Mouse (Mus musculus) embryonic facial prominence, embryonic 14.5 days (tissue): ENCODE measurements around the gene Hist2h3c1. TPM values are rescaled to one million over a fixed set of nuclear protein-coding genes. Genes with fewer than 3 reads are reported as not detected.

ENCODE experiments used
- ATAC-seq: fragments of 200-750 bp; cut with Nextera tagmentation; 2 replicates; pipeline ENCODE4 v1.8.0; 2017; ENCODE audit warnings: low read depth, moderate number of reproducible peaks, moderate TSS enrichment
- DNase-seq: peaks from one replicate; pipeline ENCODE4 v3.0.0-alpha.2; 2015; ENCODE audit warnings: low spot score
- H3K27ac ChIP-seq: fragments of 300-500 bp; sonication (generic); replicated peaks from 2 replicates; pipeline ENCODE4 v1.5.1; 2014; ENCODE audit warnings: low read depth, mild to moderate bottlenecking, low read length, moderate library complexity
- H3K27me3 ChIP-seq: fragments of 300-500 bp; sonication (generic); replicated peaks from 2 replicates; pipeline ENCODE4 v1.6.1; 2014; ENCODE audit warnings: low read length; ENCODE audit not compliant: control insufficient read depth, insufficient read depth
- H3K36me3 ChIP-seq: fragments of 300-500 bp; sonication (generic); 2 replicates; pipeline ENCODE4 v1.6.1; 2014; ENCODE audit warnings: low read length, mixed read lengths; ENCODE audit not compliant: control insufficient read depth, insufficient read depth
- H3K4me1 ChIP-seq: fragments of 300-500 bp; sonication (generic); 2 replicates; pipeline ENCODE4 v1.6.1; 2014; ENCODE audit warnings: antibody characterized with exemption, low read length; ENCODE audit not compliant: control insufficient read depth, insufficient read depth
- H3K4me2 ChIP-seq: fragments of 300-500 bp; sonication (generic); 2 replicates; pipeline ENCODE4 v1.6.1; 2014; ENCODE audit warnings: low read depth, mild to moderate bottlenecking, low read length, moderate library complexity, mixed read lengths
- H3K4me3 ChIP-seq: fragments of 300-500 bp; sonication (generic); 2 replicates; pipeline ENCODE4 v1.5.1; 2014; ENCODE audit warnings: low read depth, mild to moderate bottlenecking, low read length
- H3K9ac ChIP-seq: fragments of 300-500 bp; sonication (generic); 2 replicates; pipeline ENCODE4 v1.6.1; 2014; ENCODE audit warnings: low read depth, mild to moderate bottlenecking, low read length, moderate library complexity, mixed read lengths
- H3K9me3 ChIP-seq: fragments of 300-500 bp; sonication (generic); 2 replicates; pipeline ENCODE4 v1.6.1; 2016; ENCODE audit warnings: low read length; ENCODE audit not compliant: control insufficient read depth
- WGBS: fragments of 180-500 bp; shearing (Covaris S2); extraction: QIAGEN DNeasy Blood & Tissue Kit; methylation state at CpG from one replicate; pipeline ENCODE4 v1.1.7; 2014; 5-methylcytosine and 5-hydroxymethylcytosine counted together
- polyA plus RNA-seq: library from polyadenylated mRNA; unstranded; fragments of >200 nt; fragmentation: Nextera tagmentation; extraction: Ambion mirVana; gene quantifications from 2 replicates; pipeline ENCODE4 v1.2.1, GENCODE M21; 2014

Hist2h3c1 gene
- polyA plus RNA-seq, 1 experiment from 2014 or later = not detected

GRCm38 (mm10) chr3:96230404-96230803, 16.1 kb upstream of the Hist2h3c1 start:
- Histone ChIP-seq H3K27ac (no peak overlapping the region), H3K4me2 (no peak overlapping the region), H3K27me3 (no peaks in the 10 kb centered on the region), H3K4me1 (no peaks in the 10 kb centered on the region), H3K9ac (no peak overlapping the region), H3K9me3 (no peaks in the 10 kb centered on the region), H3K36me3 (no peaks in the 10 kb centered on the region), H3K4me3 (no peak overlapping the region)
- no peak for DNase-seq
- 82% methylated on average over 2 of the region's 2 CpGs for WGBS
- ATAC-seq = no peak

GRCm38 (mm10) chr3:96230910-96231757, 15.4 kb upstream of the Hist2h3c1 start:
- no peak overlapping the region for H3K27ac ChIP-seq
- no peaks in the 10 kb centered on the region for H3K4me1 ChIP-seq
- no peak overlapping the region for H3K4me3 ChIP-seq
- H3K36me3 ChIP-seq = no peaks in the 10 kb centered on the region
- no peaks in the 10 kb centered on the region for H3K9me3 ChIP-seq
- 71% methylated on average over 4 of the region's 4 CpGs for WGBS
- no peak overlapping the region for H3K4me2 ChIP-seq
- no peaks in the 10 kb centered on the region for H3K27me3 ChIP-seq
- no peak for DNase-seq
- no peak for ATAC-seq
- no peak overlapping the region for H3K9ac ChIP-seq

- DNase-seq = no peak
- H3K4me2 ChIP-seq = no peak overlapping the region
- H3K4me3 ChIP-seq = no peak overlapping the region
- H3K4me1 ChIP-seq = no peaks in the 10 kb centered on the region
- H3K36me3 ChIP-seq = no peaks in the 10 kb centered on the region
- H3K9me3 ChIP-seq = no peaks in the 10 kb centered on the region
- WGBS = 62% methylated on average over 2 of the region's 2 CpGs
- no peak for ATAC-seq
- H3K27ac ChIP-seq = no peak overlapping the region
- H3K27me3 ChIP-seq = no peaks in the 10 kb centered on the region
- H3K9ac ChIP-seq = no peak overlapping the region
Measured at GRCm38 (mm10) chr3:96231758-96232120, 14.7 kb upstream of the Hist2h3c1 start.

GRCm38 (mm10) chr3:96234914-96235313, 11.6 kb upstream of the Hist2h3c1 start:
- Histone ChIP-seq H3K36me3 (no peaks in the 10 kb centered on the region), H3K9ac (no peak overlapping the region), H3K27me3 (no peaks in the 10 kb centered on the region), H3K27ac (no peak overlapping the region), H3K4me1 (peaks cover 12% of the 10 kb centered on the region), H3K4me3 (no peak overlapping the region), H3K9me3 (no peaks in the 10 kb centered on the region), H3K4me2 (no peak overlapping the region)
- DNase-seq = no peak
- no peak for ATAC-seq
- WGBS = 96% methylated on average over 2 of the region's 2 CpGs

DNA sequence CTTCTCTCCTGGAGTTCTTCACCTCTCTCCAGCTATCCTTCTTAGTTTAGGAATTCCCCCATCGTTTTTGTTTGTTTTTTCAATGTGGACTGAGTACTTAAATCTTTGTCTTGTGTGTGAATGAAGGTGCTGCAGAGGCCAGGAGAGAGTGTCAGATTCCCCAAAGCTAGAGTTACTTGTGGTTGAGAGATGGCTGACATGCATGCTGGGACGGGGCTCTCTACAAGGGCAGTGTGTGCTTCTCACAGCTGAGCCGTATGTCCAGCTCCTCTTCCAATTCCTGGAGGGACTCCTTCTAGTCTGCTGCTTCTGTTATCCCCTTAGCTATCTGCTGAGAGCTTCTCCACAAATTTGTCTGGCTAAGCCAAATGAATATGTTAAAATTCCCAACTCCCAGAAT, 10.6 kb upstream of the Hist2h3c1 start:
- Histone ChIP-seq H3K9ac (no peak overlapping the region), H3K27me3 (no peaks in the 10 kb centered on the region), H3K27ac (no peak overlapping the region), H3K36me3 (no peaks in the 10 kb centered on the region), H3K4me1 (peaks cover 15% of the 10 kb centered on the region), H3K4me3 (no peak overlapping the region), H3K4me2 (no peak overlapping the region), H3K9me3 (no peaks in the 10 kb centered on the region)
- WGBS = 48% methylated on average over 3 of the region's 3 CpGs
- DNase-seq (no peak), ATAC-seq (no peak)

DNA sequence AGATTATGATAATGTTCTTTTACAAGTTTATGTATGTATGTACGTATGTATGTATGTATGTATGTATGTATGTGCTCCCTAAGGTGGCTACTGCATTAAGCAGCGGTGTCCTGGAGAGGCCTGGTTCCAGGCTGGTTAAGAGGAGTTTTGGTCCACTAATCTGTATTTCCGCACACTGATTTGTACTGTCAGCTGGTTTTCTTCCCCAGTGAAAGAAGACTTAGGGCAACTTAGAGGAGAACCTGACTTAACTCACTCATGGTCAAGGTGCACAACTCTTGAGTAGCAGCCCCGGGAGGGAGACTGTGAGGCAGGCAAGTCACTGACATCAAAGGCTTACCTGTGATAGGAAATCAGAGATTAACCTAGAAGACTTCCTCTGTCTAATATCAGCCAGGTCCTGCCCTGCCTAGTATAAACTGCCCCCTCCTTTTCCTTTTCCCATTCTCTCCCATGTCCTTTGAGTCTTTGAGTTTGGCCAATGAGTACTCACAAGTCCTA, 9.6 kb upstream of the Hist2h3c1 start:
- H3K36me3 ChIP-seq = no peaks in the 10 kb centered on the region
- peaks cover 17% of the 10 kb centered on the region for H3K4me1 ChIP-seq
- H3K27me3 ChIP-seq = no peaks in the 10 kb centered on the region
- peak overlapping the region; percentile 47 for H3K4me3 ChIP-seq
- WGBS = 79% methylated on average over 4 of the region's 4 CpGs
- no peaks in the 10 kb centered on the region for H3K9me3 ChIP-seq
- peak overlapping the region; percentile 81 for H3K27ac ChIP-seq
- H3K9ac ChIP-seq = peak overlapping the region; percentile 70; the same call in 1 of the 2 replicates
- DNase-seq = no peak
- no peak for ATAC-seq
- H3K4me2 ChIP-seq = peak overlapping the region; percentile 62

GRCm38 (mm10) chr3:96237335-96237903, 9.1 kb upstream of the Hist2h3c1 start:
- ATAC-seq (no peak), DNase-seq (no peak)
- H3K4me3 ChIP-seq = peak overlapping the region; percentile 47
- peak overlapping the region; percentile 62 for H3K4me2 ChIP-seq
- no peaks in the 10 kb centered on the region for H3K9me3 ChIP-seq
- H3K9ac ChIP-seq = peak overlapping the region; percentile 70
- no peaks in the 10 kb centered on the region for H3K27me3 ChIP-seq
- H3K4me1 ChIP-seq = peaks cover 17% of the 10 kb centered on the region
- H3K27ac ChIP-seq = peak overlapping the region; percentile 81
- no peaks in the 10 kb centered on the region for H3K36me3 ChIP-seq
- 22% methylated on average over 7 of the region's 7 CpGs for WGBS

DNA sequence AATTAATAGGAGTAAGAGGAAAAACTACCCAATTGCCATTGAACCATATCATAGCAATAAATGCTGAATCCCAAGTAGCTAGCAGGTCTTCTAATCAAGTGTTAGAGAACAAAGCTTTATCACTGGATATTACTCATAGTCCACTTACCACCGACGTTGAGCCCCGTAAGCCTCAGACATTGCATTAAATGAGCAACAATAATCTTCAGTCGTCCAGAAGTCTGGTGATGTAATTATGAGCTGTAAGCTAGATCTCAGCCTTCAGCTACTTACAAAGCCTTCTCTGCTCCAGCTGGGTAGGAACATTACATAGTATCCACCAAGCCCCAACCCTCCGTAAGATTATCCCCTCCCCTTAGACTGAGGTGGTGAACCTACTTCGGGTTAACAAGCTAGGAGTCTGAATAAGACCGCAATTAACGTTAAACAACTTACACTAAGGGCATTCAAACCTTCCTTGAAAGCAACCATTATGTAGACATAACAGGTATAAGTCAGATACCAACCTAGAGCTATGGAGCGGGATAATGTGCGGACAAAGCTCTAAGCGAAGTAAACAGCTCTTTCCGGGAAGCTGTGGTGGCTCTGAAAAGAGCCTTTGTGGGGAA, 8.5 kb upstream of the Hist2h3c1 start:
- H3K27ac ChIP-seq = peak overlapping the region; percentile 81
- peak overlapping the region; percentile 47 for H3K4me3 ChIP-seq
- peak overlapping the region; percentile 62 for H3K4me2 ChIP-seq
- no peaks in the 10 kb centered on the region for H3K36me3 ChIP-seq
- no peaks in the 10 kb centered on the region for H3K27me3 ChIP-seq
- H3K4me1 ChIP-seq = peaks cover 17% of the 10 kb centered on the region
- peak overlapping the region; percentile 70 for H3K9ac ChIP-seq
- DNase-seq (peak; percentile 45), ATAC-seq (no peak)
- H3K9me3 ChIP-seq = no peaks in the 10 kb centered on the region
- WGBS = under 1% methylated on average over 12 of the region's 12 CpGs
